Mouse (Mus musculus) gastrocnemius, postnatal 10 days (tissue): ENCODE measurements around the gene Prdm2. TPM values are rescaled to one million over a fixed set of nuclear protein-coding genes. Genes with fewer than 3 reads are reported as not detected.

Experiments
- DNase-seq: peaks from one replicate; pipeline ENCODE4 v3.0.0; 2021; ENCODE audit warnings: mixed read lengths
- total RNA-seq, 2 experiments: library from RNA; stranded (reverse); gene quantifications; 2 replicates each; pipeline ENCODE4 v1.2.3; 2021

Gene Prdm2
- total RNA-seq, 2 experiments from 2014 or later, result 20.4 to 25.9 TPM

DNA sequence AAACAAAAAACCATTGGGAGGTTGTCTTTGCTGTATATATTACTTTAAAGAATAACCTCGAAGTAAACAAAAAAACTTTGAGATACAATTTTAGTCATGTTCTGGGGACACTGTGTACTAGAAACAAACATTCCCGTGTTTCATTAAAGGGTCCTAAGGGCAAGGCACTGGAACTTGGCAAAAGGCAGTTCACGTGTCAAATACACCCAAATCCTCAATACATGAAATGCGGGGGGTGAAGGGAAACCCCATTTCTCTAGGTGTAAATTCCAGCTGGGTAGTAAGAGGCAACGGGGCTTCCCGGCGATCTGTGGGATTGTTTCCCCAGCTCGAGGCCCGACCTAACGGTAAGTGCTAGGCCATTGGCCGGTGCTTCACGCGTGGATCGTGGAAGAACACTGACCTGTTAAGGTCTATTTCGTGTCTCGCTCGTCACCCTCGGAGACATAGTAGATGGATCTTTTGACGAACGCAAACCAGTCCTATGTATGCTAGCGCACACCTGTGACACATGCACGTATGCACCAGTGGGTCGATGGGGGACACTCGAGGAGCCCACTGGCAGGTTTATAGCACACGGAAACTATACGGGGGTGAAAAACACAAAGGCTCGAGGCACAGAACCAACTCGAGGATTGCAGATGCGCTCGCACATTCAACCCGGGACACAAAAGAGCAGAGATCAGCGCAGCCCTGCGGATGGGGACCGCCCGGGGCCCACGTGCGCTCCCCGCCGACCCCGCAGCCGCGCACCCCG lies 1.0 kb downstream of the Prdm2 start:
- DNase-seq, result peak; percentile 25

GRCm38 (mm10) chr4:143209997-143210396 lies 2.8 kb downstream of the Prdm2 start:
- DNase-seq, result no peak

GRCm38 (mm10) chr4:143202653-143203052 lies 10.1 kb downstream of the Prdm2 start:
- DNase-seq, result no peak

GRCm38 (mm10) chr4:143198371-143198770 lies 14.4 kb downstream of the Prdm2 start:
- no peak for DNase-seq

GRCm38 (mm10) chr4:143197845-143198356 lies 14.9 kb downstream of the Prdm2 start:
- no peak for DNase-seq

DNA sequence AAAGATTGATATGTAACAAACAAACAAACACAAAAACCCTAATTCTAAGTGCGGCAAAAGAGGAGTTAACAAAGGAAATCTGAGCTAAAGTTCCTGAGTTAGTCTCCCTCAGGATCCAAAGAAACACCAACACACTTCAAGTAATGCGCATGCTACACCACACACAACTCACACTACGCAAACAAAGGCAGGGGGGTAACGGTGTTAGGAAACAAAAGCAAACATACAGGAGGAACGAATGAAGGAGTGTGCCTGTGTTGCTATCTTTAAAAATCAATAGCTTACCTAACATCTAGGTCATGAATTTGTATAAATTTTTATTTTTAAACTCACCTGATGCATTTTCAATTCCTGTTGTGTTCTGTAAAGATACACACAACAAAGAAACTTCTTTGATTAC lies 18.5 kb downstream of the Prdm2 start:
- no peak for DNase-seq

DNA sequence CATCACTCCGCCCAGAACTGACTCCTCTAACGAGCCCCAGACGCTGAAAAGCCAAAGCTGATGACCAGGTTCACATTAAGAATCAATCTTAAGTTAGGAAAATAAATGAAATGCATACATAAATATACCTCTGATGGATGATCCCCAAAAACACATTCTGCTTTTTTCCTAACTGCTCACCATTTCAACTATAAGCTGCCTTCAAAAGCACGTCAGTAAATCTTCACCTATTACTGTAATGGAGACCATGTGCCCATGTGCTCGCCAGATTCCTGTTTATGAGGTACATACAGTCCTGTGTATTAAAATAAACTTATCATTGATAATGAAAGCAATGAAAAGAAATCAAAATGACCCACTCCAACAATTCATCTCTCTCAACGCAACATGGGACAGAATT lies 19.6 kb downstream of the Prdm2 start:
- no peak for DNase-seq

DNA sequence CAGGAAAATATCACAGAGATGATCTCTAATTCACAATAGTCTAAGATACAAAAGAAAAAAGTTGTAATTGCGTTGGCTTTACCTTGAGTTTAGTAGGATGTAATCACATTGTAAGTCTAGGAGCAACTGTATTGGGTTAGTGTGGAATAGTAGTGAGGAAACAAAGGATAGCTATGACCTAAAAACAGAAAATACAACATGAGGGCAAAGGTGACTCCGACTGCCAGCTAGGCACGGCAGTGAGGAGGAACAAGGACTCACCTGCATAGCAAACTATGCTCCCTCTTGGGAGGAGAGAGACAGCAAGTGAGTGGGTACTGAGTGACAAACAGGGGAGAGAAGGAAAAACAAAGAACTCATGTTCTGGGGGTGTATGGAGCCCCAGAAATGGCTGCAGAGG lies 21.0 kb downstream of the Prdm2 start:
- no peak for DNase-seq

GRCm38 (mm10) chr4:143190657-143191056 lies 22.1 kb downstream of the Prdm2 start:
- no peak for DNase-seq

GRCm38 (mm10) chr4:143188571-143189191 lies 24.1 kb downstream of the Prdm2 start:
- no peak for DNase-seq

DNA sequence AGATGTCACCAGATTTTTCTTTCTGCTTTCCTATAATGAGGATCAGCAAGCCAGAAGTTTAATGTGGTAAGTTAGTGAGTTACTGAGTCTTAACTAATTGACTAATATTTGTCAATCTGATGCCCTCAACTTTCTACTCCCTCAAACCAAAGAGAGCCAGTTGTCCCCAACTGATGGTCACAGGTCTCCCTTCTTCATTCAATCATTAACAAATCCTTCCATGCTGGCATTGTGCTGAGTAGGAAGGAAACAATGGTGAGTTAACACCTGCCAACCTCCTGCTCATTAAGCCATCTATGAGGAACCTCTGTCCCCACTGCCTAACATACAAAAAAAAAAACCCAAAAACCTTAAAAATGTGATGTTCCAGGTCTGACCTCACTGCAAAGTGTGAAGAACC lies 26.7 kb downstream of the Prdm2 start:
- DNase-seq, result no peak

DNA sequence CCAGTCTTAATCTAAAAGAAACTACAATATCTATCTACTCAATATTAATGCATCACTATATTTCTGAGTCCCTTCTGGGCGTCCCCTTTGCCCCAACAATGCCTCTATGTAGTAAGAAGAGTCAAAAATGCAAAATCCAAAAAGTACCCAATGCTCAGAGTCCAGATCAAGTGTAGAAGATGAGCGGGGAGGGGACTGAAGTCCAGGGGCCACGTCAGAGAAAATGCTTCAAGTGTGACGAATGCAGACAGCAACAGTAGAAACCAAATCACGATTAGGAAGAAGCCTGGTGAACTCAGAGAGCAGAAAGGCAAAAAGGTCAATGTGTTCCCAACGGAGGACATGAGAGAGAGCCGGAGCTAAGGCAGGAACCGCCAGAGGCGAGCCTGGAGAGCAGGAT lies 27.3 kb downstream of the Prdm2 start:
- DNase-seq, result no peak

- DNase-seq, result no peak
These were observed 29.7 kb downstream of the Prdm2 start for GRCm38 (mm10) chr4:143183141-143183540.

- no peak for DNase-seq
These were observed 32.1 kb downstream of the Prdm2 start for GRCm38 (mm10) chr4:143180731-143181130.

DNA sequence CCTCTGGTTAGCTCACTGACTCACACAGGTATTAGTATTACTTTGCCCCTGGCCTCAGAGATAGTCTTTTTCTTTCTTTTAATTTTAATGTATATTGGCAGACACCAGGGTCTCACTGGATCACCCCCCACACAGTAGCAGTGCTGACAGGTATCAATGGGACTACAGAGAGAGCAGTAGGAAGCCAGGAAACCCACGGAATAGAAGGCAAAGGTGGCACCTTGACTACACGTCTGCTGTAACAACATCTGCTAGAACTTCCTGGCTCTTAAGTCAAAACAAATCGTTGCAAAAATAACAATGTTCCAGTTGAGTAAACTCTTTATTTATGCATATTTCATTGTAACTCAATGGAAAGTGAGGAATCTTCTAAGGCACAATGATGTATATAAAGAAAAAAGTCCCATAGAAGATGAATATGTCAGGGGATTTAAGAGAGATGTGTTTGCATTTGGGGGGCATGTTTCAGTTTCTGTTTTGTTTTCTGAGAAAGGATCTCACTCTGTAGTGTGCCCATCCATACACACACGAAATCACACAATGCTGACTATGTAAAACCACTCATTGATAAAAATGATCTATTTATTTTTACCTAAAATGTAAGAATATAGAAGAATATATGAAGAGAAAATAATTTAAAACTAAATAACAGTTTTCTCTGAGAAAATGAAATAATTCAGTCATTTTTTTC lies 41.0 kb downstream of the Prdm2 start:
- DNase-seq, result no peak

DNA sequence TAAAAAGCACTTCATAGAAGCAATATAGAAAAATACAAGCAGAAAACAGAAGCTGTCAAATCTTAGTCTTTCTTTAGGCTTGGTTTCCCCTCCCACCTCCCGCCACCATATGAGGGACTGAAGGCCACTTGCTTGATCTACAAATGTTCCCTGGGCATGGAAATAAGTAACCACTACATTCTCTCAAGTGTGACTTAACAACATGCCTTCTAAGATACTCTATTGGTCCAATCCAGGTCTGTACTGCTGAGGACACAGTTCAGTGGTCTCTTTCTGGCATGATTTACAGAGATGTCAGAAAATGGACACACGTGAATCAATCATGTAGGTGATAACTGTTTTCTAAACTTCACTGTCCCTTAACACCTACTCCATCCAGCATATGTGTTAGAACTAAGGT lies 42.5 kb downstream of the Prdm2 start:
- DNase-seq, result no peak

GRCm38 (mm10) chr4:143168093-143168492 lies 44.7 kb downstream of the Prdm2 start:
- no peak for DNase-seq

- DNase-seq, result peak; percentile 98
These were observed 50.9 kb downstream of the Prdm2 start for GRCm38 (mm10) chr4:143161619-143162479.

- DNase-seq, result no peak
These were observed 52.0 kb downstream of the Prdm2 start for GRCm38 (mm10) chr4:143160826-143161225.

- DNase-seq, result no peak
These were observed 53.5 kb downstream of the Prdm2 start for GRCm38 (mm10) chr4:143159336-143159735.

DNA sequence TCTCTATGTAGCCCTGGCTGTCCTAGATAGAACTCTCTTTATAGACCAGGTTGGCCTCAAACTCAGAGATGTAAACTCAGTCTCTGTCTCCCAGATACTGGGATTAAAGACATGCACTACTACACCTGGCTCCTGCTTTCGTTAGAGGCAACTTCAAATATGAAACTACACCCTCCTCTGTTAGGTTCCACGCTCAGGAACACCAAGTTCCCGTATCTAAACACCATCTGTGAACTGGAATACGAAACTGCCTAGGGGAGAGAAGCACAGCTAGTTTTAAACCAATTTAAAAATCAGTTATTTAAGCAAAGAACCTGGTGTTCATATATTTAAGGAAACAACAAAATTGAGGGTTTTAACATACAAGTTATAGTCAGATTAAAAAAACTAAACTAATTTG lies 56.9 kb downstream of the Prdm2 start:
- no peak for DNase-seq

DNA sequence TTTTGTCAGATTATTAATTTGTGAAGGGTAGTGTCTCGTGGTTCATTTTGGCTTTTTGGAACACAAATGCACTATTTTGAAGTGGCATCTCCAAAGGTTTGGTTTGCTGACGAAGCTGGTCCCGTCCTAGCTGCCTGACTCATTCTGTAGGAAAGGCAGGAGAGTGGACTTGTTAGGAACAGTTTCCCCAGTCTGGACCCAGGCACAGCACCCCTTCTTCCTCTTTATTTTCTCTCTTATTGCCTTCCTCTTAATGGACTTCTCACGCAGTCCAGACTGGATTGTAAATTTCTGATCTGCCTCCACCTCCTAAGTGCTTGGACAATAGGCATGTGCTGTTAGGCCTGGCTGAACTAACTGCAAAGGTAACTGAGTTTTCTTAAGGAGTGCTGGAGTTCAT lies 57.8 kb downstream of the Prdm2 start:
- DNase-seq, result no peak
